Mouse (Mus musculus) kidney, adult 2 months (tissue): ENCODE measurements around the gene Cfap221.

Source experiments
- CTCF ChIP-seq: fragments of 200-500 bp; conservative IDR thresholded peaks from 2 replicates; pipeline ENCODE4 v1.5.1; 2011; ENCODE audit warnings: low read depth, mild to moderate bottlenecking, control low read depth, low read length, moderate library complexity, mixed read lengths; ENCODE audit not compliant: insufficient read depth, insufficient read length
- POLR2A ChIP-seq: fragments of 200-500 bp; IDR thresholded peaks from one replicate; pipeline ENCODE4 v1.6.1; 2011; ENCODE audit warnings: low read depth, low read length, control low read depth

DNA sequence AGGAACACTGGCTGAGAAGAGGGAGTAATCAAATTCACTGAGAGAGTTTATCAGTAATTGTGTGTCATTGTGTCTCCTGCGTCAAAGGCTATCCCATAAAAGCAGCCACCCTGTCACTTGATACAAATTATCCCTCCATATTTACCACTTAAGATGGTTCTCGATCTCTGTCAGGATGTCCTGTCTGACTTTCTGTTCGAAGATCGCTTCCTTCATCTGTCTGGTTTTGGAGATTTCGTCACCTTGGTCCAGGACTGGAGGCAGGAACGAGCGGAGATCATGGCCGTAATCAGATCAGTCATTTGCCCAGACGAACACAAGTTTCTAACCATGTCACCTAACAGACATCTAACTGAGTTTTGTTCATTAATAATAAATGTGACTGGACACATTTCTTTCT, 43.6 kb downstream of the Cfap221 start:
- TF ChIP-seq CTCF (no peak), POLR2A (no peak)
